Mouse (Mus musculus) MEL (cell line): ENCODE results near the gene Abt1. TPM values are rescaled to one million over a fixed set of nuclear protein-coding genes. Genes with fewer than 3 reads are reported as not detected.

Source experiments
- DNase-seq: peaks from one replicate; pipeline ENCODE4 v3.0.0; 2011; ENCODE audit warnings: low read depth, low spot score
- H3K27ac ChIP-seq: 2 replicates; pipeline ENCODE4 v1.5.1; 2012; ENCODE audit warnings: low read depth, mild to moderate bottlenecking, control low read depth, low read length, moderate library complexity; ENCODE audit not compliant: control insufficient read depth
- H3K27me3 ChIP-seq, 2 experiments: fragments of 150-350 bp in 1 of 2; sonication (generic) in 1 of 2; 2 replicates each; pipeline ENCODE4 v1.6.1; 2012; ENCODE audit warnings: low read length in 2 of 2, mild to moderate bottlenecking in 2 of 2, improper control_type of control experiment in 1 of 2, moderate library complexity in 1 of 2; ENCODE audit not compliant: insufficient read depth in 2 of 2, control insufficient read depth in 1 of 2
- H3K36me3 ChIP-seq, 2 experiments: 2 replicates each; pipeline ENCODE4 v1.6.1; 2012 to 2014; ENCODE audit warnings: low read length in 2 of 2, improper control_type of control experiment in 1 of 2, inconsistent platforms in 1 of 2, mild to moderate bottlenecking in 1 of 2; ENCODE audit not compliant: insufficient read depth in 2 of 2, control insufficient read depth in 1 of 2
- H3K4me1 ChIP-seq, 2 experiments: fragments of 150-350 bp in 1 of 2; sonication (generic) in 1 of 2; 2 replicates each; pipeline ENCODE4 v1.6.1; 2012; ENCODE audit warnings: low read length in 2 of 2, improper control_type of control experiment in 1 of 2, mild to moderate bottlenecking in 1 of 2; ENCODE audit not compliant: insufficient read depth in 2 of 2, control insufficient read depth in 1 of 2
- H3K4me3 ChIP-seq, 2 experiments: fragments of 150-350 bp in 1 of 2; sonication (generic) in 1 of 2; 2 replicates each; pipeline ENCODE4 v1.5.1; 2012; ENCODE audit warnings: low read depth in 2 of 2, low read length in 2 of 2, mild to moderate bottlenecking in 2 of 2, moderate library complexity in 2 of 2, control low read depth in 1 of 2, improper control_type of control experiment in 1 of 2; ENCODE audit not compliant: control insufficient read depth in 1 of 2, insufficient read depth in 1 of 2
- H3K79me2 ChIP-seq: 2 replicates; pipeline ENCODE4 v1.6.1; 2012; ENCODE audit warnings: mild to moderate bottlenecking, low read length, moderate library complexity; ENCODE audit not compliant: control insufficient read depth, poor library complexity, insufficient read depth
- H3K9ac ChIP-seq: 2 replicates; pipeline ENCODE4 v1.6.1; 2012; ENCODE audit warnings: low read depth, mild to moderate bottlenecking, control low read depth, low read length, moderate library complexity; ENCODE audit not compliant: control insufficient read depth, poor library complexity, severe bottlenecking
- H3K9me3 ChIP-seq: fragments of 150-350 bp; sonication (generic); replicated peaks from 2 replicates; pipeline ENCODE4 v1.6.1; 2012; ENCODE audit warnings: mild to moderate bottlenecking, low read length, improper control_type of control experiment, moderate library complexity; ENCODE audit not compliant: insufficient read depth
- CHD1 ChIP-seq: IDR thresholded peaks from 2 replicates; pipeline ENCODE4 v1.6.1; 2012; ENCODE audit warnings: low read depth, mild to moderate bottlenecking, inconsistent platforms, low read length, improper control_type of control experiment
- CHD2 ChIP-seq: IDR thresholded peaks from 2 replicates; pipeline ENCODE4 v1.6.1; 2011; ENCODE audit warnings: low read length, improper control_type of control experiment
- CTCF ChIP-seq, 3 experiments: IDR thresholded peaks in 2 of 3; conservative IDR thresholded peaks in 1 of 3; 2 replicates each; pipeline ENCODE4 v1.5.1; 2011 to 2012; ENCODE audit warnings: low read length in 3 of 3, low read depth in 2 of 3, mild to moderate bottlenecking in 2 of 3, improper control_type of control experiment in 1 of 3, inconsistent platforms in 1 of 3, mixed read lengths in 1 of 3, moderate library complexity in 1 of 3; ENCODE audit not compliant: control insufficient read depth in 1 of 3, insufficient read depth in 1 of 3, poor library complexity in 1 of 3, severe bottlenecking in 1 of 3
- E2F4 ChIP-seq: IDR thresholded peaks from 2 replicates; pipeline ENCODE4 v1.6.1; 2011; ENCODE audit warnings: low read depth, low read length, improper control_type of control experiment, borderline replicate concordance
- ELF1 ChIP-seq: IDR thresholded peaks from 2 replicates; pipeline ENCODE4 v1.6.1; 2014; ENCODE audit warnings: low read depth, mild to moderate bottlenecking, inconsistent platforms, low read length, improper control_type of control experiment, moderate library complexity
- GABPA ChIP-seq: IDR thresholded peaks from 2 replicates; pipeline ENCODE4 v1.6.1; 2012; ENCODE audit warnings: low read depth, mild to moderate bottlenecking, inconsistent platforms, low read length, improper control_type of control experiment, moderate library complexity
- GATA1 ChIP-seq: IDR thresholded peaks from 2 replicates; pipeline ENCODE4 v1.6.1; 2011; ENCODE audit warnings: low read depth, low read length, improper control_type of control experiment
- HCFC1 ChIP-seq: IDR thresholded peaks from 2 replicates; pipeline ENCODE4 v1.6.1; 2012; ENCODE audit warnings: low read depth, mild to moderate bottlenecking, inconsistent platforms, low read length, improper control_type of control experiment, moderate library complexity
- JUND ChIP-seq: IDR thresholded peaks from 2 replicates; pipeline ENCODE4 v1.6.1; 2011; ENCODE audit warnings: low read depth, mild to moderate bottlenecking, improper control_type of control experiment, low read length
- MAFK ChIP-seq: IDR thresholded peaks from 2 replicates; pipeline ENCODE4 v1.6.1; 2011; ENCODE audit warnings: low read depth, mild to moderate bottlenecking, low read length, improper control_type of control experiment, borderline replicate concordance
- MAX ChIP-seq: IDR thresholded peaks from 2 replicates; pipeline ENCODE4 v1.6.1; 2011; ENCODE audit warnings: low read length, improper control_type of control experiment
- MAZ ChIP-seq: IDR thresholded peaks from 2 replicates; pipeline ENCODE4 v1.6.1; 2012; ENCODE audit warnings: low read depth, mild to moderate bottlenecking, inconsistent platforms, low read length, improper control_type of control experiment
- MXI1 ChIP-seq: IDR thresholded peaks from 2 replicates; pipeline ENCODE4 v1.6.1; 2011; ENCODE audit warnings: mild to moderate bottlenecking, low read depth, low read length, improper control_type of control experiment
- MYC ChIP-seq: IDR thresholded peaks from 2 replicates; pipeline ENCODE4 v1.6.1; 2011; ENCODE audit warnings: low read depth, mild to moderate bottlenecking, low read length, improper control_type of control experiment, moderate library complexity
- POLR2A ChIP-seq, 2 experiments: IDR thresholded peaks; 2 replicates each; pipeline ENCODE4 v1.6.1; 2011 to 2012; ENCODE audit warnings: low read length in 2 of 2, mild to moderate bottlenecking in 2 of 2, control low read depth in 1 of 2, improper control_type of control experiment in 1 of 2, low read depth in 1 of 2, moderate library complexity in 1 of 2; ENCODE audit not compliant: control insufficient read depth in 1 of 2, insufficient read depth in 1 of 2, poor library complexity in 1 of 2
- POLR2AphosphoS2 ChIP-seq: IDR thresholded peaks from 2 replicates; pipeline ENCODE4 v1.6.1; 2011; ENCODE audit warnings: low read length, improper control_type of control experiment
- POLR2AphosphoS5 ChIP-seq: IDR thresholded peaks from 2 replicates; pipeline ENCODE4 v1.6.1; 2012; ENCODE audit warnings: low read depth, borderline replicate concordance, mild to moderate bottlenecking, inconsistent platforms, low read length, moderate library complexity, mixed read lengths
- RAD21 ChIP-seq: IDR thresholded peaks from 2 replicates; pipeline ENCODE4 v1.6.1; 2011; ENCODE audit warnings: mild to moderate bottlenecking, low read depth, low read length, improper control_type of control experiment
- RCOR1 ChIP-seq: IDR thresholded peaks from 2 replicates; pipeline ENCODE4 v1.6.1; 2012; ENCODE audit warnings: low read depth, mild to moderate bottlenecking, inconsistent platforms, low read length, improper control_type of control experiment
- SIN3A ChIP-seq: IDR thresholded peaks from 2 replicates; pipeline ENCODE4 v1.6.1; 2012; ENCODE audit warnings: low read length, improper control_type of control experiment, inconsistent platforms
- TBP ChIP-seq: IDR thresholded peaks from 2 replicates; pipeline ENCODE4 v1.8.0; 2011; ENCODE audit warnings: low read depth, low read length, improper control_type of control experiment
- TCF12 ChIP-seq: IDR thresholded peaks from 2 replicates; pipeline ENCODE4 v1.6.1; 2014; ENCODE audit warnings: low read depth, mild to moderate bottlenecking, inconsistent platforms, low read length, improper control_type of control experiment, moderate library complexity
- UBTF ChIP-seq: IDR thresholded peaks from 2 replicates; pipeline ENCODE4 v1.6.1; 2012; ENCODE audit warnings: low read depth, mild to moderate bottlenecking, inconsistent platforms, low read length, improper control_type of control experiment, moderate library complexity, borderline replicate concordance; ENCODE audit not compliant: insufficient read depth
- USF1 ChIP-seq: IDR thresholded peaks from 2 replicates; pipeline ENCODE4 v1.6.1; 2014; ENCODE audit warnings: low read depth, mild to moderate bottlenecking, inconsistent platforms, low read length, improper control_type of control experiment, moderate library complexity
- USF2 ChIP-seq, 2 experiments: IDR thresholded peaks; 2 replicates each; pipeline ENCODE4 v1.6.1; 2011 to 2012; ENCODE audit warnings: improper control_type of control experiment in 2 of 2, low read length in 2 of 2, borderline replicate concordance in 1 of 2, inconsistent platforms in 1 of 2, low read depth in 1 of 2, mild to moderate bottlenecking in 1 of 2; ENCODE audit not compliant: insufficient read depth in 1 of 2
- ZC3H11A ChIP-seq: IDR thresholded peaks from 2 replicates; pipeline ENCODE4 v1.6.1; 2012; ENCODE audit warnings: low read depth, mild to moderate bottlenecking, inconsistent platforms, low read length, improper control_type of control experiment
- ZNF384 ChIP-seq: IDR thresholded peaks from 2 replicates; pipeline ENCODE4 v1.6.1; 2012; ENCODE audit warnings: low read depth, mild to moderate bottlenecking, inconsistent platforms, low read length, improper control_type of control experiment
- polyA plus RNA-seq, 2 experiments: library from polyadenylated mRNA; stranded (reverse) in 1 of 2; unstranded in 1 of 2; fragments of >175 nt in 1 of 2; fragments of >200 nt in 1 of 2; gene quantifications; 2 replicates each; pipeline versions ENCODE4 v1.2.1 to v1.2.4; 2012; ENCODE audit warnings: low replicate concordance in 2 of 2, low read depth in 1 of 2; ENCODE audit not compliant: insufficient read length in 2 of 2, insufficient read depth in 1 of 2, missing spikeins in 1 of 2
- total RNA-seq: library from RNA; depleted of rRNA; stranded (reverse); fragments of 300-350 nt; gene quantifications from 2 replicates; pipeline ENCODE4 v1.2.3, GENCODE M21; 2012

Abt1 gene
- total and polyA plus RNA-seq, 3 experiments: 14.2 to 16.2 TPM; not detected in 1

GRCm38 (mm10) chr13:23412211-23412629, 11.4 kb downstream of the Abt1 start:
- Histone ChIP-seq H3K9ac (peak overlapping the region; percentile 34), H3K9me3 (no peaks in the 10 kb centered on the region), H3K27ac (0 out of 2 replicates have a peak overlapping the region, but pooled peaks have one; percentile 5), H3K79me2 (no peaks in the 10 kb centered on the region), H3K4me3 (peak overlapping the region; percentile 33 to 58), H3K27me3 (peaks cover 7 to 9% of the 10 kb centered on the region in 2 experiments), H3K36me3 (peaks cover 0 to 2% of the 10 kb centered on the region in 2 experiments; a peak in 1 of 4 replicates), H3K4me1 (0 out of 4 replicates have a peak, but pooled peaks cover 0 to 3% of the 10 kb centered on the region in 2 experiments)
- TF ChIP-seq POLR2A (IDR thresholded peaks at IDR 0.05; ENCODE audit: control insufficient read depth in 1 of 2, insufficient read depth in 1 of 2, low read depth in 1 of 2, low read length in 2 of 2, poor library complexity in 1 of 2) (0 out of 4 replicates have a peak, but pooled peaks of 1 of the 2 experiments have one; percentile 36), JUND (peak; percentile 2; the same call in 1 of the 2 replicates), USF1 (peak; percentile 6; the same call in 1 of the 2 replicates), ZNF384 (peak; percentile 69), CHD1 (no peak), HCFC1 (no peak), UBTF (no peak), E2F4 (peak; percentile 70), POLR2AphosphoS2 (no peak)
- no peak for DNase-seq

GRCm38 (mm10) chr13:23411311-23412210, 12.1 kb downstream of the Abt1 start:
- peak; percentile 96 for DNase-seq
- H3K36me3 ChIP-seq: peaks cover 0 to 2% of the 10 kb centered on the region in 2 experiments; a peak in 1 of 4 replicates
- no peaks in the 10 kb centered on the region for H3K9me3 ChIP-seq
- peaks cover 10 to 13% of the 10 kb centered on the region in 2 experiments for H3K27me3 ChIP-seq
- no peaks in the 10 kb centered on the region for H3K79me2 ChIP-seq
- H3K27ac ChIP-seq: no peak overlapping the region
- H3K9ac ChIP-seq: peak overlapping the region; percentile 36
- 0 out of 4 replicates have a peak, but pooled peaks cover 0 to 3% of the 10 kb centered on the region in 2 experiments for H3K4me1 ChIP-seq
- H3K4me3 ChIP-seq: peak overlapping the region; percentile 36 to 58
- no peak for TF ChIP-seq ZNF384
- no peak for TF ChIP-seq GABPA
- peak; percentile 48 for TF ChIP-seq GATA1
- 0 out of 2 replicates have a peak, but pooled peaks have one; percentile 14 for TF ChIP-seq MAX
- TF ChIP-seq ELF1: no peak
- no peak for TF ChIP-seq USF1
- TF ChIP-seq MAZ: 0 out of 2 replicates have a peak, but pooled peaks have one; percentile 34
- no peak for TF ChIP-seq USF2 (IDR thresholded peaks at IDR 0.05; ENCODE audit: borderline replicate concordance in 1 of 2, insufficient read depth in 1 of 2, low read depth in 1 of 2, low read length in 2 of 2)
- TF ChIP-seq MXI1: peak; percentile 42; the same call in 1 of the 2 replicates
- TF ChIP-seq ZC3H11A: no peak
- TF ChIP-seq POLR2AphosphoS5: no peak
- peak; percentile 77; the same call in 1 of the 2 replicates for TF ChIP-seq E2F4
- peak; percentile 33; the same call in 1 of the 2 replicates for TF ChIP-seq RCOR1
- peak; percentile 74; the same call in 1 of the 2 replicates for TF ChIP-seq MYC
- peak in 2 of 3 experiments; percentile 41 to 65; a peak in 4 of 6 replicates for TF ChIP-seq CTCF (IDR thresholded peaks at IDR 0.05 in 2 of 3, conservative IDR thresholded peaks at IDR 0.05 in 1 of 3; ENCODE audit: control insufficient read depth in 1 of 3, insufficient read depth in 1 of 3, low read depth in 2 of 3, low read length in 3 of 3, poor library complexity in 1 of 3, severe bottlenecking in 1 of 3)
- no peak for TF ChIP-seq POLR2A (IDR thresholded peaks at IDR 0.05; ENCODE audit: control insufficient read depth in 1 of 2, insufficient read depth in 1 of 2, low read depth in 1 of 2, low read length in 2 of 2, poor library complexity in 1 of 2)
- no peak for TF ChIP-seq CHD2
- no peak for TF ChIP-seq TCF12
- TF ChIP-seq TBP: peak; percentile 99
- TF ChIP-seq MAFK: peak; percentile 85
- peak; percentile 28; the same call in 1 of the 2 replicates for TF ChIP-seq JUND
- TF ChIP-seq SIN3A: 0 out of 2 replicates have a peak, but pooled peaks have one; percentile 46
- no peak for TF ChIP-seq RAD21
